8 mouse cellular contexts compared by ENCODE assay signal in genomic region chr11:6528186-6529006, GRCm38 (mm10). TPM values are rescaled to one million over a fixed set of nuclear protein-coding genes. Genes with fewer than 3 reads are reported as not detected.
A peak's percentile ranks its signal among the peaks of the same experiment; 100 is the strongest.
DNase-seq lines count a peak whose midpoint lies in the region; ATAC-seq and TF ChIP-seq lines count a peak whose summit lies in the region.

No protein-coding gene starts in this region.

- peak; percentile 88 for TF ChIP-seq CTCF in lung, postnatal 0 days (IDR thresholded peaks at IDR 0.05)

- peak; percentile 89 for DNase-seq in MEL-GATA-1-ER (ENCODE audit: extremely low read depth, low read depth)
- DNase-seq in cerebellum, adult 8-10 months: peak; percentile 99
- peak; percentile 98 for DNase-seq in forelimb bud, embryonic 11.5 days (ENCODE audit: low read depth, low spot score)
- DNase-seq in hindbrain, embryonic 10.5 days (ENCODE audit: low spot score): peak; percentile 99
- DNase-seq in layer of hippocampus, adult 9-11 months: peak; percentile 98
- peak; percentile 98 for DNase-seq in lung, postnatal 0 days (ENCODE audit: low spot score)
- peak; percentile 99 for DNase-seq in ovary, postnatal 14 days (ENCODE audit: low spot score)
- peak; percentile 98 for DNase-seq in thymus, postnatal 14 days

- peaks cover 36% of the 10 kb centered on the region for H3K36me3 ChIP-seq in hindbrain, embryonic 10.5 days
- peaks cover 8% of the 10 kb centered on the region for H3K36me3 ChIP-seq in lung, postnatal 0 days (ENCODE audit: insufficient read depth, low read length)

- peak overlapping the region; percentile 59 for H3K4me2 ChIP-seq in lung, postnatal 0 days (replicated peaks; ENCODE audit: low read depth, low read length)

- H3K27me3 ChIP-seq in hindbrain, embryonic 10.5 days (ENCODE audit: insufficient read depth, poor library complexity, severe bottlenecking): no peaks in the 10 kb centered on the region
- no peaks in the 10 kb centered on the region for H3K27me3 ChIP-seq in lung, postnatal 0 days (replicated peaks; ENCODE audit: insufficient read depth, low read length)

- peak overlapping the region; percentile 64 for H3K4me3 ChIP-seq in hindbrain, embryonic 10.5 days
- H3K4me3 ChIP-seq in lung, postnatal 0 days (ENCODE audit: low read depth, low read length): peak overlapping the region; percentile 46

- under 1% methylated on average over 51 of the region's 51 CpGs for WGBS in hindbrain, embryonic 10.5 days
- 1% methylated on average over 51 of the region's 51 CpGs for WGBS in lung, postnatal 0 days

- ATAC-seq in lung, postnatal 0 days: peak; percentile 99

- H3K9ac ChIP-seq in lung, postnatal 0 days (replicated peaks; ENCODE audit: low read depth): peak overlapping the region; percentile 37

- peak overlapping the region; percentile 92 for H3K27ac ChIP-seq in hindbrain, embryonic 10.5 days
- H3K27ac ChIP-seq in lung, postnatal 0 days (ENCODE audit: low read length): peak overlapping the region; percentile 85

- no peak for TF ChIP-seq EP300 in lung, postnatal 0 days (IDR thresholded peaks at IDR 0.05)

- no peaks in the 10 kb centered on the region for H3K9me3 ChIP-seq in hindbrain, embryonic 10.5 days
- no peaks in the 10 kb centered on the region for H3K9me3 ChIP-seq in lung, postnatal 0 days (ENCODE audit: low read length)

- H3K4me1 ChIP-seq in hindbrain, embryonic 10.5 days (replicated peaks): peaks cover 25% of the 10 kb centered on the region
- H3K4me1 ChIP-seq in lung, postnatal 0 days (ENCODE audit: insufficient read depth, low read depth, low read length): peaks cover 8% of the 10 kb centered on the region; the same call in 1 of the 2 replicates

RNA-seq across cellular contexts. Expression of gene Myo1g, which starts 7.6 kb away (rescaled TPM):
- 1.1 TPM in 2 replicates for polyA plus RNA-seq in hindbrain, embryonic 10.5 days (2016; fragmentation: Nextera tagmentation; extraction: Ambion mirVana)
- 5.7 and 6.2 TPM in 2 replicates for polyA plus RNA-seq in lung, postnatal 0 days (2015; fragmentation: Nextera tagmentation; extraction: Ambion mirVana)

RNA-seq across cellular contexts. Expression of gene Ccm2, which starts 18.3 kb away (rescaled TPM):
- polyA plus RNA-seq in hindbrain, embryonic 10.5 days (2016; fragmentation: Nextera tagmentation; extraction: Ambion mirVana): 112 TPM in 2 replicates
- polyA plus RNA-seq in lung, postnatal 0 days (2015; fragmentation: Nextera tagmentation; extraction: Ambion mirVana): 58.7 and 62.4 TPM in 2 replicates

RNA-seq across cellular contexts. Expression of gene Purb, which starts 52.7 kb away (rescaled TPM):
- 9.6 and 15.6 TPM in 2 replicates for polyA plus RNA-seq in hindbrain, embryonic 10.5 days (2016; fragmentation: Nextera tagmentation; extraction: Ambion mirVana)
- polyA plus RNA-seq in lung, postnatal 0 days (2015; fragmentation: Nextera tagmentation; extraction: Ambion mirVana): 21.4 and 25.5 TPM in 2 replicates

Comparison
In these comparisons a context has a peak if more than half of its experiments do, and no peak if none do; other contexts are left out.
1. Peak in every context shown above with its lines: DNase-seq, ATAC-seq, H3K4me3 ChIP-seq and H3K27ac ChIP-seq.